Mouse (Mus musculus) lung, postnatal 10 days (tissue): ENCODE data around the gene Selenom.
A peak's percentile ranks its signal among the peaks of the same experiment; 100 is the strongest.

Source experiments
- DNase-seq: peaks from one replicate; pipeline ENCODE4 v3.0.0; 2021

The Selenom gene

DNA sequence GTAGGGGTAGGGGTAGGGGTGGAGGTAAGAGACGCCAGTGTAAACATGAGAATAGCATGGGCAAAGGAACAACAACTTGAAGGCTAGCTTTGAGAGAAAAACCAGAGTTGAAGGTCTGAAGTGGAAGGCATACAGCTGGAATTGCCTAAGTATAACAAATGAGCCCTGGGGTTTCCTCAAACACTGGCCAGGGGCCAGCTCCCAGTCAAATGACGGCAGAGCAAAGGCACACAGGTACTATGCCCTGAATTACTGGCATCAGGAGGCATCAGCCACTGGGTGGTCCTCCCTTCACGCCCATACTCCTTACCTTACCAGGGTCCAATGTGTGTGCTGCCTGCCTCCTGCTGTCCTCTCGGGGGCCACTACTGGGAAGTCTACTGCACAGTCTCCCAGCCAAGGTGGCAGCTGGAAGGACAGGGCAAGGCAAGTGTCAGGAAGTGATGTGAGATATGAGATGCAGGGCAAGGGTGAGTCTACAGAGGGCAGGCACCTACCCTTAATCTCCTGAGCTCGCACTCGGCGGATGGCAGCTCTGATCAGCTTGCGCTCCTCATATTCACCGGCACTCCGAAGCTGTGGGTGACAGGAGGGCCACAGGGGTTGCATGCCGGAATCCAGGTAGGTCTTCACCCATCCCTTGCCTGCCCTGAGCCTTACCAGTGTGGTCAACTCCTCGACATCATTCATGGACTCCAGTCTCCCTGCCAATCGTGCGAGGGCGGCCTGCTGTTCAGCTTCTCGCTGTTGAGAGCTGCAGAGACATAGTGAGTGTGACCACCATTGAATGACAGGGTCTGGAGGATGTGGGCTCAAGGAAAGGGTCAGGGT, 17.8 kb downstream of the Selenom start:
- no peak for DNase-seq

DNA sequence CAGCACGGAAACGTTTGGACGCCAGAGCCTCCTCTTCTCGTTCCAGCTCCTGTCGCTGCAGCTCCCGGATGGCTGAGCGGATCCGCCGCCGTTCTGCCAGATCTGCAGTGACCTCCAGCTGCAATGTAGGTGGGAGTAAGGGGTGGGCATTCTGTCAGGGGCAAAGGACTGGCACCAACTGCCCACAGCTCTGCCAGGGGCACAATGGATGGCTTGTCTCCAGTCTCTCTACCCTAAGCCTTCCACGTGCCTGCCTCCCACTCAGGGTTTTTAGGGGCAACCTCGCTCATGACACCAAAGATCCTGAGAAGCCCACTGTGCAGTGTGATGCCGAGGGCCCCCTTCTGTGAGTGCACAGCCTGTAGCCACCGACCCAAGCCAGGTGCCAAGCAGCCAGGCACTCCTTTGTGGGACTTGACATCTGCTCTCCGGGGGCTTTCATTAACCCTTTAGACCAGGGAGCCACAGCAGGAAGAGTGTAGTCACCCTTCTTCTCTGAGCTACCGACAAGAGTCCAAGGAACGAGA, 19.0 kb downstream of the Selenom start:
- no peak for DNase-seq

DNA sequence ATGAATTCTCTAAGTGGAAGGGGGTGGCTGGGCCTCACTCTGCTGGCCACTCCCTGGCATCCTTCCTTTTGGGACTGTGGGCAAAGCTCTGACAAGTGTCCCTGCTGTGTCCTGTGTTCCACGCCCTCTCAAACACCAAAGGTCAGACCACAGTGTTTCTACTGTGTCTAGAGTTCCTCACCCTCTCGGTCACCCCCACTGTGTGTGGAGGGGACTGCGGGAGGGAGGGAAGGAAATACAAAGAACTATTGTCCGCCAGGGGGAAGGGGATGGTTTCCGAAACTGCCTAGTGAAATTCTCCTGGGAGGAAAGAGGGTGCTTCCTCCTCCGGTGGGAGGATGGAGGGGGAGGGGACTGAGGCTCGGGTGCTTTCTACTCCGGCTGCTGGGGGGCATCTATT, 20.5 kb downstream of the Selenom start:
- no peak for DNase-seq

DNA sequence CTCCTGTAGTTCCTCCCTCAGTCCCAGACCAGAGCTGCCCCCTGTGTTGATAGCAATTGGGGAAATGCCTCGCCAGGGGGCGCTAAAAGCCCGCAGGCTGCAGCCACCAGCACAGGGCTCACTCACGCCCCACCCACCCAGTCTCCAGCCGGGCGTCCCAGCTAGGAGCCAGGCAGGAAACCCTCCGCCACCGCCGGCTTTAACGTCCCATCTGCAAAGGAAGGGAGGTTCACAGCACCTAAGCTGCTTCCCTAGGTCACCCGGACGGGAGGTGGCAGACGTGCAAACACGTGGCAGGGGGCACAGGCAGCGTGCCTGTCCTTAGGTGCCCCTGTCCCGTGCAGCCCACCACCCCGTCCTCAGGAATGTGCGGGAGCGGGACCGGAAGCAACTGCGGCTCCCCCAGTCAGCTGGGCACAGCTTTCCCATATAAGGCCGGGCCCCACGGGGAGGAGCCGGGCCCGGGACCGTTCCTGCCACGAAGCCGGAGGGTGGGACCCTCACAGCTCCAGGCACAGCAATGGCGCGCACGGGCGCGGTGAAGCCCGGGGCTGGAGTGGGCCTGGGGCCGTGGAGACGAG, 21.0 kb downstream of the Selenom start:
- DNase-seq = peak; percentile 98

GRCm38 (mm10) chr11:3536082-3536481, 21.6 kb downstream of the Selenom start:
- no peak for DNase-seq

GRCm38 (mm10) chr11:3536745-3537333, 22.4 kb downstream of the Selenom start:
- no peak for DNase-seq

- DNase-seq = no peak
These were observed 23.2 kb downstream of the Selenom start for GRCm38 (mm10) chr11:3537711-3538110.

GRCm38 (mm10) chr11:3538341-3538740, 23.9 kb downstream of the Selenom start:
- DNase-seq = no peak

GRCm38 (mm10) chr11:3539111-3539825, 24.8 kb downstream of the Selenom start:
- peak; percentile 98 for DNase-seq

DNA sequence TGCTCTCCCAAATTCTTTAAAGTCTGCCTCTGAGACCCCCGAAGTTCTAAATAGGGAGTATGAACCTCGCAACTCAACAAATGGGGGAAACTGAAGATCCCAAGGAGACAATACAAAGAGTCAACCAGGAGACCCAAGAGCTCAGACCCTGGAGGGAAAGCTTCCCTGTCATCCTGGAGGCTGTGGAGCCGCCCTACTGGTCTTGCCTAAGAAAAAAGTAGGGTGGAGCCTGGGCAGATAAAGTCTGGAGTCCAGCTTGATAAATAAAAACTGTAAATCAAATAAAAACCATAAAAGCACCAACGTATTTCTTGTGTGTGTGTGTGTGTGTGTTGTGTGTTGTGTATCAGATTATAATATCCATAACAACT, 25.3 kb downstream of the Selenom start:
- no peak for DNase-seq

GRCm38 (mm10) chr11:3540451-3541085, 26.1 kb downstream of the Selenom start, which contains the start of gene Smtn:
Gene Smtn, minus strand, starts transcription at chr11:3540612.
- no peak for DNase-seq

DNA sequence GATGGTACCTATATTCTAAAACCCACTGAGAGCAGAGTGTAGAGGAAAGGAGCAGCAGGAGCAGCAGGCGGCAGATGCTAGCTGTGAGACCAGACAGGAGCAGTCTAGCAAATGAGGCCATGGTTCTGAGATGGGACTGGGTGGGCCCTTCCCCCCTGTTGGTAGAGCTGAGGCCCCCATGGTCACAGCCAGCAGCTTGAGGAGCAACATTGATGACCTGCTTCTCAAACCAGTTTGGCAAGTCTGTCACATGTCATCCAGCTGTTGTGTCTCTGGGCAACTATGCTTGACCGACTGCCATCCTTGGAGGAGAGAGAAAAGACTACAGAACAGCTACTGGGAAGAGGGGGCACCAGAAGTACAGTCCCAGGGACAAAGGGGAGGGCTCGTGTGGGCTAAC, 27.4 kb downstream of the Selenom start:
- peak; percentile 56 for DNase-seq

DNA sequence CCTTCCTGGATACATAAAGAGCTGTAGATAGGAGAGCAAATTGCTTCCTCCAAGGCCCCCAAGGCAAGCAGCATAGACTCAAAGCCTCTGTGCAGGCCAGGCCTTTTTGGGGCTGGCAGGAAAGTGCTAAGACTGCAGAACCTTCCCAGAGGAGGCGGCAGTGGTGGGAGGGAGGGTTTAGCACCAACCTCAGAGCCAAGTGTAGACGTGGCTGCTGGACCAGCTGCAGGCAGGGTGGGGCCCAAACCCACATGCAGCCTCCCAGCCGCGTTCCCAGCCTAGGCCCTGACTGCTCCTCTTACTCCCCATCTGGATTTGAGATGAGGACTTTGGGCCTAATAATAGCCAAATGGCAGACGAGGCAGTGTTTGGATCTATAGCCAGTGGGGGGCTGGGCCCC, 28.5 kb downstream of the Selenom start:
- peak; percentile 86 for DNase-seq

GRCm38 (mm10) chr11:3544409-3544808, 29.9 kb downstream of the Selenom start:
- DNase-seq = no peak

DNA sequence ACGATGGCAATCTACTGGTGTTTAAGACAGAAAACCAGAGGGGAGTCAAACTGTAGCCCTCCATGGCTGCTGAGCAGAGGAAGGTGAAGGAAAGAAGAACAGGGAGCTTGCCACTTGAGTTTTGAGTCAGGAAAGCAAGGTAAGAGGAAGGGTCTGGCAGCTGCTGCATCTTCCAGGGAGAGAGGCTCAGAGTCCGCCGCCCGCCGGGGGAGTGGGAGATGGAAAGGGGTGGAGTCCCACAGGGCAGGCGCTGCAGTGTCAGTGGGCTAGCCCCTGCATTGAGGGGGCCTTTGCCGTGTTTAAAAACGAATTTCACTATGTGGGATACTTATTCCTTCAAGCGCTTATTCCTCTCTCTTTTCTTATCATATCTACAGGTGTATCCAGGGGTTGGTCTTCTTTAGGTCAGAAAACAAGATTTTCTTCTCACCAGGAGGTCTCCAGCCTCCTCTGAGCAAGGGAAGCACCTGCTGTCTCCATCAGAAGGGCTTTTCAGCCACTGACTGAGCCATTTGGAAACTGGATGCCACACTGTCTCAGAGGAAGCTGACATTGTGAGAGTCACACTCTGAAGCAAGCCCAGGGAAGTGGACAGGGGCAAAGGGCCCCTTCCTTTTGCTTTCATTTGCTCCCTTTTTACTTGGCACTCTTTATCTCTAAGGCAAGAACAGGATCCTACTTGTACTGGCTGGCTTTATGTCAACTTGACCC, 31.2 kb downstream of the Selenom start:
- DNase-seq = no peak

GRCm38 (mm10) chr11:3546242-3546562, 31.7 kb downstream of the Selenom start:
- DNase-seq = no peak

- no peak for DNase-seq
These were observed 32.6 kb downstream of the Selenom start for GRCm38 (mm10) chr11:3547047-3547446.

- DNase-seq = peak; percentile 56
These were observed 33.5 kb downstream of the Selenom start for GRCm38 (mm10) chr11:3547969-3548368.

DNA sequence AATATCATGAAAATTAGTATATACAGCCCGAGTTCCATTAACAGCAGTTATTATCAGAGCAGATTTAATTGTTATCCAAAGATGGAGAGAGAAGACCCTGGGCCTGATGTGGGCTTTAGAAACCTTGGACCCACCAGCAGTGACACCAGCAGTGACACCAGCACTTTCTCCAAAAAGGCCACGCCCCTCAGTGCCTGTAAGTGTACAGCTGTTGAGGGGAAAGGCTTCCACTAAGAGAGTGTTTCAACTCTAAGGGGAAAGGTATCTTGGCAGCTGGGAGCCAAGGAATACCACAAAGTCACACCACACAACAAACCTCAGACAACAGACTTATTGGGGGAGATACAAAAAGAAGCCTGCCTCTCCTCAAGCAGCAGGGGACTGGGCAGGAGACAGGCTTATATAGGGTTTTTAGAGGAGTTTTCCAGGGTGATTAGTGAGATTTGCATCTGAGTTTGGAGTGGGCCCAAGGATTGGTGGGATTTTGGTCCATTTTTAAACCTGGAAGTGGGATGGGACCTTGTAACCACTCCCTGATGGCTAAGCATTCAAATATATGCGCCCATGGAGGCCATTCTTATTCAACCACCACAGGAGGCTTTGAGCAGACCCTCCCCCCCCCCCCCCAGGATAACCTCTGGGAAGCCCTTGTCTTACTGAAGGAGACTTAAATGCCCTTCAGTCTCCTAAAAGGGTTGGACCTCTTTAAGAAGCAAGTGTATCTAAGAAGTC, 34.2 kb downstream of the Selenom start:
- no peak for DNase-seq

DNA sequence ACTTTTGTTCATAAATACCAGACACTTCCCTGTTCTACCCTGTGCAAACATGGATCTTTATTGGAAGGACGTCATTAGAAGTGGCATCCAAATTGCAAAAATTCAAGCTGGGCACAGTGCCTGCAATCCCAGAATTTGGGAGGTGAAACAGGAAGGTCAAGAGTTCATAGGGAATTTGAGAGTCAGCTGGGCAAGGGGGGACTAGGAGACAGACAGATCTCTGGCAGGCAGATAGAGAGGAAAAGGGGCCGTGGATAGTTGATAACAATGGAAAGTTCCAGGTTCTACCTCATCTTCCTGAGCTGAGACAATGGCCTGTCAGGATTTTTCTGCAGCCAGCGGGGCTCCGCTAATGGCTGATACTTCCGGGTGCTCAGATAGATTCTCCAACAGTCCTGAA, 35.3 kb downstream of the Selenom start:
- DNase-seq = peak; percentile 57

GRCm38 (mm10) chr11:3554976-3555375, 40.5 kb downstream of the Selenom start:
- DNase-seq = no peak

GRCm38 (mm10) chr11:3557852-3558251, 43.4 kb downstream of the Selenom start:
- no peak for DNase-seq
